Mouse (Mus musculus) forelimb bud, embryonic 11.5 days (tissue): ENCODE data around the gene Tmem44.

ENCODE experiments used
- DNase-seq: peaks from one replicate; pipeline ENCODE4 v3.0.0-alpha.2; 2012; ENCODE audit warnings: low read depth, low spot score

The Tmem44 gene

GRCm38 (mm10) chr16:30552621-30553338 lies 2.1 kb upstream of the Tmem44 start:
- no peak for DNase-seq

GRCm38 (mm10) chr16:30549966-30550747 lies 485 bp downstream of the Tmem44 start:
- DNase-seq = peak; percentile 79

- DNase-seq = no peak
Observed at GRCm38 (mm10) chr16:30549516-30549915, 1.1 kb downstream of the Tmem44 start.

GRCm38 (mm10) chr16:30548291-30548690 lies 2.4 kb downstream of the Tmem44 start:
- DNase-seq = no peak

- DNase-seq = no peak
Observed at GRCm38 (mm10) chr16:30544693-30545092, 5.9 kb downstream of the Tmem44 start.

GRCm38 (mm10) chr16:30543386-30543785 lies 7.3 kb downstream of the Tmem44 start:
- DNase-seq = no peak

- no peak for DNase-seq
Observed at GRCm38 (mm10) chr16:30542826-30543225, 7.8 kb downstream of the Tmem44 start.

GRCm38 (mm10) chr16:30540107-30541001 lies 10.3 kb downstream of the Tmem44 start:
- DNase-seq = no peak

- peak; percentile 58 for DNase-seq
Observed at GRCm38 (mm10) chr16:30539433-30539832, 11.2 kb downstream of the Tmem44 start.

- DNase-seq = no peak
Observed at GRCm38 (mm10) chr16:30535075-30535474, 15.6 kb downstream of the Tmem44 start.

GRCm38 (mm10) chr16:30533592-30533991 lies 17.1 kb downstream of the Tmem44 start:
- no peak for DNase-seq

- DNase-seq = no peak
Observed at GRCm38 (mm10) chr16:30532929-30533328, 17.7 kb downstream of the Tmem44 start.

- DNase-seq = no peak
Observed at GRCm38 (mm10) chr16:30531761-30532406, 18.8 kb downstream of the Tmem44 start.

- no peak for DNase-seq
Observed at GRCm38 (mm10) chr16:30530815-30531214, 19.8 kb downstream of the Tmem44 start.

- no peak for DNase-seq
Observed at GRCm38 (mm10) chr16:30528386-30528785, 22.3 kb downstream of the Tmem44 start.

- DNase-seq = no peak
Observed at GRCm38 (mm10) chr16:30527889-30528288, 22.8 kb downstream of the Tmem44 start.

- DNase-seq = no peak
Observed at GRCm38 (mm10) chr16:30525756-30526155, 24.9 kb downstream of the Tmem44 start.

- DNase-seq = no peak
Observed at GRCm38 (mm10) chr16:30524481-30524880, 26.2 kb downstream of the Tmem44 start.

- DNase-seq = no peak
Observed at GRCm38 (mm10) chr16:30522253-30522940, 28.2 kb downstream of the Tmem44 start.

GRCm38 (mm10) chr16:30521147-30521546 lies 29.5 kb downstream of the Tmem44 start:
- no peak for DNase-seq

- peak; percentile 71 for DNase-seq
Observed at GRCm38 (mm10) chr16:30520361-30520823, 30.2 kb downstream of the Tmem44 start.
